Mouse (Mus musculus) common myeloid progenitor, adult 5-6 weeks (primary cell): ENCODE results near the gene Ikzf2. TPM values are rescaled to one million over a fixed set of nuclear protein-coding genes. Genes with fewer than 3 reads are reported as not detected.

ENCODE experiments used
- ATAC-seq: replicated peaks from 2 replicates; pipeline ENCODE4 v1.8.0; 2016; ENCODE audit warnings: low read depth, mild to moderate bottlenecking, moderate TSS enrichment, inconsistent platforms; ENCODE audit not compliant: poor library complexity, severe bottlenecking
- total RNA-seq: library from RNA; stranded (forward); fragments of 200-1000, 187-1606 nt; gene quantifications from 2 replicates; pipeline ENCODE4 v1.2.3, GENCODE M21; 2017

Ikzf2 gene
- total RNA-seq, 1 experiment from 2014 or later: 34.4 TPM

GRCm38 (mm10) chr1:69606844-69607243 is 80.2 kb downstream of the Ikzf2 start:
- ATAC-seq: peak; percentile 85

DNA sequence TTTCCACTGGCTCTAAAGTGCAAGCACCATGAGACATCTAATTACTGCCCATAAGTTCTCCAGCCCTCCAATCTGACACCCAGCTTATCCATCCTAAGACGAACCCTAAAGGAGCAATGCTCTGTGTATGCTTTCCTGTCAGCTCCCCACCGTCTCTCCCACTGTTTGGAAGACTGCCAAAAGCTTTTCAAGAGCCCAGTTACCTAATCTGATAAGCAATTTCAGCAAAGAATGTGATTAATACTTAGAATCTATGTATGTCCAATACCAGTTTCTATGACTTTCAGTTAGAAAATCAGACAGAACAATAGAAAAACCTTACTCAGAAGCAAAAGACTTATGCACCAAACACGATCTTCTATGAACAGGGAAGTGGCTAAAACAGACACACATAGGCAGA is 82.8 kb downstream of the Ikzf2 start:
- no peak for ATAC-seq

DNA sequence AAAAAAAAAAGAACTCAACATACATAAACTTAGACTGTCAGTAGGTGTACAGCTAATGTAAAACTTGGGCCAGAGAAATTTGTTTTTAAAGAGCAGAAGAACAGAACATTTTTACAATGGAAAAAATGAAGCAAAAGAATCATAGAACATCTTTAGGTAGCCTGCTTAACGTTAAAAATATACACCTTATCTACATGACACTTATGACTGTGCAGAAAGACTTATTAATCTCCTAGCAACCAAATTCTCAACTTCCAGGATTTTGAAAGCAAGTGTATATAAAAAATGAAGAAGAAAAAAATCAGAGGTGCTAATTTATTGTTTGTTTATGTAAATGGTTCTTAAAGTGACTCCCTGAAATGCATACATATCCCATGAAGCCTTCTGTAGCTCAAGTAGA is 86.1 kb downstream of the Ikzf2 start:
- 0 out of 2 replicates have a peak, but pooled peaks have one; percentile 47 for ATAC-seq

- no peak for ATAC-seq
Observed at GRCm38 (mm10) chr1:69599074-69599772, 87.8 kb downstream of the Ikzf2 start.

DNA sequence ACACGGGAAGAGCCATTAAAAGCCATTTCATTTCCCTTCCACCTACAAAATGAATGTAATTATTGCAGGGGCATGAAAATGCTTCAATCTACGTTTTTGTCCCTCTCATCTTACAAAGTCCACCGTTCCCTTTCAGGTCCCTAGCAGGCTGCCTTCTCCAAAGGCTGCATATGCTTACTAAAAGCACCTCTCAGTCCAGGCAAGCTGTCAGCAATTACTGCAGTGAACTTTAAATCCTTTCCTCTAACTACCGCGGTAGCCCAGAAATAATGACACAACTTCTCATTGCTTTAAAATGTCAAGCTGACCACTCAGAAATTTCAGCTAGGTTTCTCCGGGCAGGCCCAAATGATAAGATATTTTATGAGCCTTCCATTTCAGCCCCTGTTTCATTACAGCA is 95.2 kb downstream of the Ikzf2 start:
- no peak for ATAC-seq

DNA sequence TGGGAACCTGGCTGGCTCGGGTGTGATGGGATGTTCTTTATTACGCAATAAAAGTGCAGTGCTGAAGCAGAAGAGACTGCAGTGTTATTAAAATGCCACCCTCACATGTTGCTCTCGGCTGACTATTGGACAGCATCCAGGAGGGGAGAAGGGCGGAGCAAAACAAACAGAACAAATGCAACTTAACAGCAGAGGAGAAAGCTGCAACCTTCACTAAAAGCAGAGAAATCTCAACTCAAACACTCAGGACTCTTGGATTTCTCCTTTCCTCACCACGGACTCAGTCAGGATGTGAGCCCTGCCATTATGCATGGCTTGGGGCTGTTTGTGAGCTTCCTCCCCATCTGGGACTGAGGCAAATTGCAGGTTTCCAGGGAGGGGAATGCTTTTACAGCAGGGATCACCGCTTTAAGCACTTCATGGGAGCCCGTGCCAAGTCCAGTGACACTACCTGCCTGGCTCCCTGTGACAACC is 95.7 kb downstream of the Ikzf2 start:
- ATAC-seq: peak; percentile 85

- ATAC-seq: no peak
Observed at GRCm38 (mm10) chr1:69585546-69585945, 101.5 kb downstream of the Ikzf2 start.

DNA sequence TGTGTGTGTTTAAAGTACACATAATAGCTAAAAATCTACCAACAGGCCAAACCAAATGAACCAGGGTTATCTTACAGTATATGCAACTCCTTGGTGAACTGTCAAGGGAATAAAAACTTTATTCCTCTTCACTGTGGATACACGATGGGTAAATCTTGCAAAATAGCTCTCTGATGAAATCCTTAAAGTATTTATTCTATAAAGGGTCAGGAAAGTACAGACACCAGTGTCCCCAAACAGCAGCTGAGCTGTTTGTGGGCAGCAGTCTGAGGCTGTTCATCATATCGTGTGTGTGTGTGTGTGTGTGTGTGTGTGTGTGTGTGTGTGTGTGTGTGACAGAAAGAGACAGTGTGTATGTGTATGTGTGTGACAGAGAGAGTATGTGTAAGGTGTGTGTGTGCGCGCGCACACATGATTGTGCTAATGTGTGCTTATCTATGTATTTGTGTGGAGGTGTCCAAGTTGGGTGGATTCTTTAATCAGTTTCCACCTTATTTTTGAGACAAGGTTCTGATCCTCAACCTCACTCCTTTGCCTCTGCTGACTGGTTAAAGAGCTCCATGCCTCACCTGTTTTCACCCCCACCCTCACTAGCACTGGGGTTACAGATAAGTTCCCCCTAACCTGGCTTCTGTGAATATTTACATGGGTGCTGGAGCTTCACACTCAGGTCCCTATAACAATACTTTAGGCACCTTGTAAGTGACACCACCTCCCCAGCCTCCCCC is 102.9 kb downstream of the Ikzf2 start:
- ATAC-seq: peak; percentile 36; the same call in 1 of the 2 replicates

DNA sequence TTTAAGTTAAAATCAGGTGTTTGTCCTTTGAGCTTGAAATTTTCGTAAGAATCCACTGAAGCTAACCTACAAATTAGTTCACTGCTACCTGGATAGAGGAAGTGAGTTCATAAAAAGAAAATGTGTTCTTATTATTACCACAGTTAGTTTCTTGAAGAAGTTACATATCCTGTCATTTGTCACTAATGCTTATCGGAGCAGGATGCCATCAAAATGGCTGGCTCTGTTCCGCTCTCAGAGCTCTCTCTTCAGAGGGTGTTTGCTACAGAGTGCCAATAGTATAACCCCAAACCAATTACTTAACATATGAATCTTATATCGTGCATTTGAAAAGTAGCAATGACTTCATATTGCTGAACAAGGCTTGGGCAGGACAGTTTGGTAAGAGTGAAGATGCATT is 108.1 kb downstream of the Ikzf2 start:
- ATAC-seq: no peak

DNA sequence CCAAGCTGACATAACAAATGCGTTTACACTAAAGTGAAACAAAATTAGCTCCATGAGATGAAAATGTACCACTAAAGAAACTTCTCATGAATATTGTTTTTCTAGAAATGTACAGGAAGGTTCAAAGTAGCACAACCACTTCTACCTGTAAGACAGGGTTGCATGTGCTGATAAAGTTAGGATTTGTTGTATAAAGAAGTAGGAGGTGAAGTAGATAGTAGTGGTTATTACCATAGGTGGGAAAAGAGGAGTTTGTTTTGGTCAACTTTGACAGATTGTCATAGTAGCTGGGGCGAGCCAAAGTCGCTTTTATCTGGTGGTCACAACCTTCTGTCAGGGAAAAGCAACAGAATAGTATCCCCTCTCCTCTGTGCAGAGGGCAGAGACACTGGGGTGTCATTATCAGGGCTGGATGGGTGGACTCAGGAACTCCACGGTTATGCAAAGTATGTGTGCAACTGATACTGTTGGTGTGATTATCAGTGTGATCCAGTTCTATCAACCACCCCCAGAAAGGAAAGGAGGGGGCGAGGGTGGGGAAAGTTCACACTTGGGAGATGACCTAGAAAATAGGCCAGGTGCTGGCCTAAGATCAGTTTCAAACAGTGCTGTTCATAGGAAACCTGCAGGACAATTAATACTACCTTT is 127.5 kb downstream of the Ikzf2 start:
- ATAC-seq: peak; percentile 87

DNA sequence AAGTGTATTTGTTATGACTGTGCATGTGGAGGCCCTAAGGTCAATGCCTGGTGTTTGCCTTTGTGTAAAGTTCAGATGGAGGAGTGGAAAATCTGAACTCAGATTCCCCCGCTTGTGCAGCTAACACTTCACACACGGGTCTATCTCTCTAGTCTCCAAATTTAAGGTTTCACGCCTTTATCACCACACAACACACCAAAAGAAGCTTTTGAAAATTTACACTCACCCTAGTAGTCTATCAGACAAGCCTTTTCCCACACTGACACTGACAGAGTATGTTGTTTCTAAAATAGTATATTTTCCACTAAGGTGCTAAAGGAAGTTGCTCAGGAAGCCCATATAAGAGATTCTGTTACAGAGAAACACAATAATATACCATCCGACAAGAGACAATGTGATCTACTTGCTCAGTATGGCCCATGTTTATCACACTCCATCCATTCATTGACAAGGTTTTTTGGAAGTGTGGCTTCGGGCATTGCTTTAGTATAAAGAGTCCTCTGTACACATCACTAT is 131.4 kb downstream of the Ikzf2 start:
- no peak for ATAC-seq

- no peak for ATAC-seq
Observed at GRCm38 (mm10) chr1:69549987-69550386, 137.1 kb downstream of the Ikzf2 start.

DNA sequence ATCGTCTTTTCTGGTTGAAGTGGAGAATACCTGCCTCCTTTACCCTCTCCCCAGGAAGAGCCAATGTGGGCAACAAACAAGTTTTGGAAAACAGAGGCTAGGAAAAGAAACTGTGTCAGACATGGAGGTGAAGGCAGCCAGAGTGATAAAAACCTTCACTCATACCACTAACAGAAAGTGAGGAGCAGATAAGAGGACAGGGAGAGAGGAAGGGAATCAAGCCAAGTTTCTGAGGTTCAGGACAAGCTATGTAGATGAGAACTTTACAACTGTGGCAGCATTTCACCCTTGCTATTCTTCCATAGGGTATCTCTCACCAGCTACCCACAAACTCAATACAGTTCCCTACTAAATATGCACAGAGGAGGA is 141.2 kb downstream of the Ikzf2 start:
- peak; percentile 31 for ATAC-seq

GRCm38 (mm10) chr1:69545217-69545884 is 141.7 kb downstream of the Ikzf2 start:
- ATAC-seq: peak; percentile 76

GRCm38 (mm10) chr1:69543774-69544597 is 143.1 kb downstream of the Ikzf2 start:
- no peak for ATAC-seq

DNA sequence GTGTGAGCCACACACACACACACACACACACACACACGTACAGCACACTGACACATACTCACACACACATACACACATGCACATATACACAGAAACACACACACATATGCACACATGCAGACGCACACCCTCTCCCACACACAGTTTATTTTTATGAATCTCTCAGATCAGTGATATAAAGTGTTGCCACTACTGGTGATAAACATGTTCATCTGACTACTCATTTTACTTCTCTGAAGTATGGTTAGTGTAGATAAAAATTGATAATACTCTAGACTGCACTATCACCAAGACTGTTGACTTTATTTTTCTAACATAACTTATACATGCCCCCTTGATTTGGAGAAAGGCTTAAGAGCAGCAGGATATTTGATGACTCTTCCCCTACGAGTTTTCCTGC is 144.5 kb downstream of the Ikzf2 start:
- ATAC-seq: no peak

- ATAC-seq: no peak
Observed at GRCm38 (mm10) chr1:69538663-69539062, 148.4 kb downstream of the Ikzf2 start.

- ATAC-seq: no peak
Observed at GRCm38 (mm10) chr1:69537619-69538018, 149.4 kb downstream of the Ikzf2 start.

DNA sequence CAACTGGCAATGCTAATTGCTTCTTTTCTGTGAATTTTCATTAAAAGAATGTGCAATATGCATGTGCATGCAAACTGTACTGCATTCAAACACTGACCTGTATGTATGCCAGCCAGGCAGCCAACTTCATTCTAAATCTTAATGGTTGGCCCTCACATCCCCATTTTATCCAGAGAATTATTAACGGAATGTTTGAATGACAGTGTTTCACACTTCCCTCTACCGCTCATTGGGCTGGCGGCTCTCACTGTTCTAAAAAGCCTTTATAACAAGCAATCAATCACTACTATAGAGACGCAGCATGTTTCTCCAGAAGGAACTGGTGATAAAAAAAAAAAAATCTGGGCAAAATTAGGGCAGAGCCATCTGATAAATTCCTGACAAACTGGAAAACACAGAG is 151.5 kb downstream of the Ikzf2 start:
- ATAC-seq: no peak
